Mouse (Mus musculus) cerebellum, postnatal 4 days (tissue): ENCODE measurements at regions not wholly inside any gene's neighbourhood (a gene's known extent, or its start where the extent isn't known, plus 50 kb on each side); places are given as distances from the start of the nearest gene placed in this dataset.

Experiments
- DNase-seq, 2 experiments: peaks; one replicate each; pipeline ENCODE4 v3.0.0; 2022; ENCODE audit warnings: low spot score in 2 of 2, mixed read lengths in 1 of 2

- DNase-seq = no peak
Observed at GRCm38 (mm10) chr7:40257733-40258376, 640.3 kb upstream of the Vstm2b start.

DNA sequence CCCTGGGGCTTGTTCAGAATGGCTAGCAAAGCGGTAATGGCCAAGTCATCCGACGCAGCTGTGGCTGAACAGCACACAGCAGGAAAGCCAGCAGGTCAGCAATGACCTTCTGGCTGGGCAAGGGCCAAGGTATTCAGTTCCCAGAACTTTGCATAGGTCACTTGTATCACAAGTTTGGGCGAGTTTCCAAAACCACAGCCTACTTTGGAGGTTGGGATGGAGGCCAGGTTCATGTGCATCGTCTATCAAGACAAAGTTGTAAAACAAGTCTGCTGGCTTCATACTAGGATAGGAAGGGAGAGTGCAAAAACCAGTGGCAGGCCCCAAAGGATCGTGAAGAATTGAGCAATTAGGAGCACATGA is 639.8 kb upstream of the Vstm2b start:
- no peak for DNase-seq

GRCm38 (mm10) chr7:40273459-40274072 is 624.6 kb upstream of the Vstm2b start:
- peak; percentile 42 to 70 for DNase-seq

DNA sequence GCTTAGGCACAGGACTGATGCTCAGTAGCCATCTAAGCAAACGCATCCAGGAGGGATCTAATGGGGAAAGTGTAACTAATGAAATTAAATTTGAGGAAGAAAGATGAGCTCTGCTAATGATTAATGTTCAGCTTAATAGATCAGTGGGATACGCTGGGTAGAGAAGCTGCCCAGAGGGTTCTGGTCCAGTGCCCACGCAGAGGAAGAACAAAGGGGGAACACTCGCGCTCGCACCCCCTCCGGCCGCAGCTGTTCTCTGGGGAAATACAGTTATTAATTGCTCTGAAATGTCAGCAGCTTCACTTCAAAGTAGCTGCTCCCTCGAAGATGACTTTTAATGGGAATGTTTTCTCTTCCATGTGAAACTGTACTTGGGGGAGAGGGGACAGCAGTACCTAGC is 623.0 kb upstream of the Vstm2b start:
- DNase-seq = no peak

- DNase-seq = peak in 1 of 2 experiments; percentile 10
Observed at GRCm38 (mm10) chr7:40275658-40276057, 622.5 kb upstream of the Vstm2b start.

GRCm38 (mm10) chr7:40276116-40276515 is 622.0 kb upstream of the Vstm2b start:
- peak in 1 of 2 experiments; percentile 16 for DNase-seq

DNA sequence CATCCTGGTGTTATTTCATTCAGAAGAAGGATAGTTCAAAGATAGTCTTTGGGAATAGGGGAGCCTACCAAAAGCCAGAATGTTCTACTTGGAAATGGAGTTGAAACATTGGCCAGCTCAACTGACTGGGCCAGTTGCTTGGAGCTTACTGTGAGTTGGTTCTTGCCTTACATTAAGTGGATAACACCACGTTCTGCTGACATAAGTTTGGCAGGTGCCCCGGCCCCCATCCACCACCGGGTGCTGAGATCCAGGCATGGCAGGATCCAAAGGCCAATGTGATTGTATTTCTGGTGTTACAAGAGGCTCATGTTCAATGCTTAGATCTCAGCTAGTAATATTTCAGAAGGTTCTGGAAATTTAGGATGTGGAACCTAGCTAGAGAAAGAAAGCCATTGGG is 608.0 kb upstream of the Vstm2b start:
- DNase-seq = no peak

DNA sequence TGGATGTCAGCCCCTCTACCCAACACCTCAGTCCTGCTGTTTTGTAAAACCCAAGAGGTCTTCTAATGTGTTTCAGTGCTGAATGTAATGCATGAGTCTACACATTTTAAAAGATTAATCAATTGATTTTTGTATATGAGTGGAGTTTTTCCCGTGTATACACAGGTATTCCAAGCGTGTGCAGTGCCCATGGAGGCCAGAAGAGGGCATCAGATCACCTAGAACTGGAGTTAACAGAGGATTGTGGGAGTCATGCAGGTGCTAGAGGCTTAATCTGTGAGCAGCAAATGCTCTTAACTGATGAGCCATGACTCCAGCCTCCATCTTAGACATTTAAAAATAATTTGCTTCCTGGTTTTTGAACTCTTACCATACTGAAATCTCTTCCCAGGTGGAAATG is 587.6 kb upstream of the Vstm2b start:
- DNase-seq = peak in 1 of 2 experiments; percentile 36

- DNase-seq = no peak
Observed at GRCm38 (mm10) chr7:40321171-40321570, 577.0 kb upstream of the Vstm2b start.

- DNase-seq = no peak
Observed at GRCm38 (mm10) chr7:40325188-40325705, 572.9 kb upstream of the Vstm2b start.

DNA sequence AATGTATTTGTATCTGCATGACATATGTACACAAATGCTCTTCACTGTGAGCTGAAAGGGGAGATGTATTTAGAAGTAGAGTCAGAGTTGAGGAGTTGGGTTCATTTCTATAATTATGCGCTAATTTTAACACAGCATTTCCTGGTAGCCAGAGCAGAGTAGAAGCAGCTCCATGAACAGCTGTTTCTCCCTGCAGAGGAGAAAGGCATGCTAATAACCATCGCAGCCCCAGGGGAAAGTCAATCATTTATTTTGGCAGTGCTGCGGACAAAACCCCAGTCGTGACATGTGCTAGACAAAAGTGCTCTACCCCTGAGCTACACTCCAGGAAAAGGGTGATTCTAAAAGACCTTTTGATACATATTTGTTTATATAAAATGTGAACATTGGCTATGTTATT is 565.7 kb upstream of the Vstm2b start:
- no peak for DNase-seq

DNA sequence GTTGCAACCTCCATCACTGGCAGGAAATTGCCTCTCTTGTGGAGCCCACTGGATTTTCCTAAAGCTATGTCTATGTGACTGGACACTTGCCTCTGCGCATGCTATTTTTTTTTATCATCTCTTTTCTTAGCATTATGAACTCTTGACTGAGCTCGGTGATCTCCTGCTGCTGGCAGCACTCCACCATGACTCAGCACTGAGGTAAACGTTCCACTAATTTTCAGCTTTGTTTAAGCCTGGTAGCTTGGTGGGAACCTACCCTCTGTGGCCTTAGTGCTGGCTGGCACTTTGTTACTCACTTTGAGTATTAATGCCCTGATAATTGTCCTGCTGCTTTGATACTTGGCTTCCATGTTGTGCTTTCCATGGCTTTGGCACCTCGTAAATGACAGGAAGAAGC is 545.8 kb upstream of the Vstm2b start:
- no peak for DNase-seq

DNA sequence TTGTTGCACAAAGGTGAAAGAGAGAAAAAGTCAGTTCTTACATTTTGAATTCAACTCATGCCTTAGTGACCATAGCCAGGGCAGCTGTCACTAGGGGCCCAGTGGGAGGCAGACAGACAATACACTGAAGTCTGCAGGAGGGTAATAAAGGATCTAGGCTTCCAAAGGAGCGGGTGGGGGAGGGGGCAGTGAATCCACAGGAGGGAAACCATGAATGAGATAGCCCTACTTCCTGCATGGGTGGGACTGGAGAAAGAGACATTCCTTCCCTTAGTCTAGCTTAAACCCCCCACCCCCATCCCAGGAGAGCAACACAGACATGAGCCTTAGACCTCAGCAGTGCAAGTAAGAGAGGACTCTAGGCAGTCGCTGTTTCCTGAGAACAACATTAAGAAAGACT is 535.4 kb upstream of the Vstm2b start:
- DNase-seq = no peak

DNA sequence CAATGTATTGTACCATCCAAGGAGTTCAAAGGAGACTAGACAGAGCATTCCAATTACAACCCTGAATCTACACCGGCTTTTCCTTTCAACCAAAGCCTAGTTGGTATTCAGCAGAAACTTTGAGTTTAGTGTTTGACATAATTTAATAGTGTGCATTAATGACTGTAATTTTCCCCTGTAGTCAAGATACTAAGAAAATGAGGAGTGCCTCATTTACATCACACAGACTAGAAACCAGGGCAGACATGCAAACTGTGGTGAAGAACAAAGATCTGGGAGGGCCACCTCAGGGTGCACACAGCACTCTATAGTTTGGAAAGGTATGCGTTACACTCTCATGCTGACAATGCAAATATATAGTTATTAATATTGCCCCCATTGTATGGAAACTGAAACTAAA is 525.4 kb upstream of the Vstm2b start:
- DNase-seq = no peak

- DNase-seq = no peak
Observed at GRCm38 (mm10) chr7:40377839-40378238, 520.3 kb upstream of the Vstm2b start.

- DNase-seq = no peak
Observed at GRCm38 (mm10) chr7:40381244-40381643, 516.9 kb upstream of the Vstm2b start.

- DNase-seq = no peak
Observed at GRCm38 (mm10) chr7:40388152-40388551, 510.0 kb upstream of the Vstm2b start.

DNA sequence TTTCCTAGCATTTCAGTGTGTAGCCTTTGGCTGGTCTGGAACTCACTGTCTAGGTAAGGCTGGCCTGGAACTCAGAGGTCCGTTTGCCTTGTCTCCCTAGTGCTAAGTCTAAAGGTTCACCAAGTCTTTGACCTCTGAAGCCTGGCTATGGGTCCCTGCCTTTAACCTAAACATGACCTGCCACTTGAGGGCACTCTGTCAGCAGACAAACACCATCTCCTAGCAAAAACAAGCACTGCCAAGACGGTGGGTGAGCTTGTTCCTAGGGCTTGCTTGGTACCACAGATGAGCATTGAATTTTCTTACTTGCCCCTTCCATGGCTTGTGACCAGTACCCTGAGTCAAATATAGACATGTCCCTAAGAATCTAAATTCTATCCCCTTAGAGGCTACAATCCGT is 508.3 kb upstream of the Vstm2b start:
- DNase-seq = no peak

DNA sequence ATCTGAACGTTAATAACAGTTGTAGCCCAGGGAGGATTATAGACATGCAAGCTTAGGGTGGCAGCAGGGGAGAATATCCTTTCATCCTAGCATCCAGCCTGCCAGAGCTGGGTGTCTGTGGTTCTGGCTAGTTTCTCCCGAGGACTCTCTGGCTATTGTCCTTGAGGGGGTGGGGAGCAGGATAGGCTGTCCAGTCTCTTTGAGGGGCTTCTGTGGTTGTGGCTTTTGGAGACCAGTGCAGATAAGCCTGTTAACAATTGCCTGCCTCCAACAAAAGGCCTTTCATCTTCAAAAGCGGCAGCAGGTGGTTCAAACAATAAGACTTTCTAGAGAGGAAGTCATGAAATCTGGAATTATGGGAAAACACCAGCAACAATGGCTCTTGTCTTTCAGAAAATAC is 507.2 kb upstream of the Vstm2b start:
- DNase-seq = no peak

DNA sequence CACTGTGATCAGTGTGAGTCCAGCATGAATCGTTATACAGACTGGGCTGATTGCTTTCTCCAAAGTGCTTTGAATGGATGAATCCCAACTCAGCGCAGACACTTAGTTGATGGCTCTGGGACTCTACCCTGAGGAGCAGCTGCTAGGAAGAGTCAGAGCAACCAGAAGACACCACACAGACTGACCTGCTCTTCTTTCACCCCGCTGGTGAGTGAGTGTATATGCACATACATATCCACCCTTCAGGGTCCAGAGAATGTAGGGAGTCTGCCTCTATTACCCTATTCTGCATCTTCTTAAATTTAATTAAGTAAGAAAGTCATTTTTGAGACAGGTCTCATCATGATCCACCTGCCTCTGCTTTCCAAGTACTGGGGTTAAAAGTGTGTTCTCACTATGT is 506.5 kb upstream of the Vstm2b start:
- no peak for DNase-seq

GRCm38 (mm10) chr7:40392207-40392606 is 505.9 kb upstream of the Vstm2b start:
- DNase-seq = no peak

DNA sequence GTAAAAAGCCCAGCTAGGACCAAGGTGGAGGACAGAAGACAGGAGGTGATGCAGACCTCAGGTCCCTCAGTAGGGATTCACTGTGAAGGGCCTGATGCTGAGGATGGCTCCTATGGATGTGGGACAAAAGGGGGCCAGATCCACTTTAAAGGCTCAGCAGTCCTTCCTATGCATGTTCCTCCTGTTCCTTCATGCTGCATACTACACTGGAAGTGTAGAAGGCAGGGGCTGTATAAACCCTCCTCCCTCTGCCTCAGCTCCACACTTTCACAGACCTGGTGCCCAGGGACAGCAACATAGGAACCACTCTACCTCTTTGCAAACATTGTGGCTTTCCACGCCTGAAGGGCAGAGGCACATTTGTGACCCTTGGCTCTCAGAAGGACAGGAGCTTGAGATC is 505.4 kb upstream of the Vstm2b start:
- no peak for DNase-seq

DNA sequence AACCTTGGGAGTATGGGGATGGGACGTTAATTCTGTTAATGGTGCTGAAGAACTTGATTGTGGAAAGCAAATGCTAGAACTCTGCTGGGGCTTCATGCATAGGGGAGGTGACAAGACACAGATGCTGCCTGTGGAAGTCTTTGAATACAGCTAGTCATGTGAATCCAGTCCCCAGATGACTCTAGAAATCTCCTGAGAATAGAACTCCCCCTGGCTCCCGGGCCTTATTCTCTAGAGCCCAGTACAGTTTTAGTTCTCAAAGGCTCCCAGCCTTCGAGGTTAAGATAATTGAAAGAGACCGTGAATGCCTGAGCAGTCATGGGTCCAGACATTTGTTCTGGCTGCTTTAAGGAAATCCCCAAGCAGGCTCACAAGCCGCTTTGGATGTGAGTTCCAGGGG is 499.9 kb upstream of the Vstm2b start:
- no peak for DNase-seq

GRCm38 (mm10) chr7:40419332-40419731 is 478.8 kb upstream of the Vstm2b start:
- DNase-seq = no peak
